Mouse (Mus musculus): ENCODE data around the gene Sec16b.

DNA sequence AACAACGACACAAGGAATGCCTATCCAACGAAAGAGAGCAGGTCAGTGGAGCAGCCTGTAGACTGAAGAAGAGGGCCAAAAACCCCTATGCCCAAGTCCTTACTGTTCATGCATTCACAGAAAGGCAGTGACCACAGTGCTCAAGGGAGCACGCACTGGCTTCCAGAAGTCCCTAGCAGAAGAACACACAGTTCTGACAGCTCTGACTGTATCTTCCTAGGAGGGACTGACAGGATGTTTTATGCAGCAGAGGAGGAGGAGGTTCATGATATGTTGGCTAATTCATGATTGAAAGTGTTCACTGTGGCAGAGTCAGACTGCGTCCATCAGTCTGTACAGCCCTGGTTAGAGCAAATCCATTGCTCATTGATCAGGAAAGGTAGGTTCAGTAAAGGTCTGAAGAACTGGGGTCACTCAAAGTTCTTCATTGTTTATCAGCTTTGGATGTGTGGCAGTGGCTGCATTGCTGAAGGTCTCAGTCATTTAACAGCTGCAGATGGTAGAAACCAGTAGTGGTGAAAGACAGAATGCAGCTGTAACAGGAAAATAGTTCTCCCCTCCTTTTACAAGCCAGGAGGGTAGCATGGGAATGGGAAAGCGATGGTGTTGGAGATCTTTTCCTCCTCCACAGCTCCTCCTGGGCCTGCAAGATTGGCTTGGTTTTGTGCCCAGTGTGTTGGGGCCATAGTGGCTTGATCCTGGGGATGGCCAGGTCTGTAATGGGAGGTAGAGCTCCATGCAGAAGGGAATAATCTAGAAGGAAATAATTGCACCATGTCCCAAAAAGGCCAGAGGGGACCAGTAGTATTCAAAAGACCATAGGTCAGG lies 62.9 kb downstream of the Sec16b start:
- no peak for TF ChIP-seq EP300 (IDR thresholded peaks at IDR 0.05; ENCODE audit: insufficient read depth, low read depth, low read length)
- no peak for TF ChIP-seq POLR2A (IDR thresholded peaks at IDR 0.05; ENCODE audit: insufficient read depth, low read length)
- no peak for TF ChIP-seq CTCF (IDR thresholded peaks at IDR 0.05; ENCODE audit: low read depth, low read length)

Data from ES-Bruce4 (cell line).